Mouse (Mus musculus) hindbrain, embryonic 15.5 days (tissue): ENCODE measurements around the gene Fto. TPM values are rescaled to one million over a fixed set of nuclear protein-coding genes. Genes with fewer than 3 reads are reported as not detected.

Source experiments
- ATAC-seq: fragments of 200-750 bp; cut with Nextera tagmentation; 2 replicates; pipeline ENCODE4 v1.8.0; 2017; ENCODE audit warnings: low read depth, moderate number of reproducible peaks, moderate TSS enrichment; ENCODE audit not compliant: low FRiP score
- H3K27ac ChIP-seq: fragments of 300-500 bp; sonication (generic); replicated peaks from 2 replicates; pipeline ENCODE4 v1.5.1; 2015; ENCODE audit warnings: mild to moderate bottlenecking, inconsistent platforms
- H3K27me3 ChIP-seq: fragments of 300-500 bp; sonication (generic); 2 replicates; pipeline ENCODE4 v1.6.1; 2015; ENCODE audit warnings: control low read depth, inconsistent platforms
- H3K36me3 ChIP-seq: fragments of 300-500 bp; sonication (generic); 2 replicates; pipeline ENCODE4 v1.6.1; 2015; ENCODE audit warnings: control low read depth, inconsistent platforms
- H3K4me1 ChIP-seq: fragments of 300-500 bp; sonication (generic); replicated peaks from 2 replicates; pipeline ENCODE4 v1.6.1; 2015; ENCODE audit warnings: control low read depth, inconsistent platforms
- H3K4me2 ChIP-seq: fragments of 300-500 bp; sonication (generic); 2 replicates; pipeline ENCODE4 v1.6.1; 2015; ENCODE audit warnings: moderate library complexity, mild to moderate bottlenecking, inconsistent platforms
- H3K4me3 ChIP-seq: fragments of 300-500 bp; sonication (generic); 2 replicates; pipeline ENCODE4 v1.5.1; 2015; ENCODE audit warnings: mild to moderate bottlenecking, inconsistent platforms
- H3K9ac ChIP-seq: fragments of 300-500 bp; sonication (generic); 2 replicates; pipeline ENCODE4 v1.6.1; 2015; ENCODE audit warnings: inconsistent platforms
- H3K9me3 ChIP-seq: fragments of 300-500 bp; sonication (generic); 2 replicates; pipeline ENCODE4 v1.6.1; 2016; ENCODE audit warnings: control low read depth, inconsistent platforms
- WGBS: fragments of 180-500 bp; shearing (Covaris S2); methylation state at CpG from one replicate; pipeline ENCODE4 v1.1.7; 2015; 5-methylcytosine and 5-hydroxymethylcytosine counted together
- polyA plus RNA-seq: library from polyadenylated mRNA; unstranded; fragments of >200 nt; fragmentation: Nextera tagmentation; extraction: Ambion mirVana; gene quantifications from 2 replicates; pipeline ENCODE4 v1.2.1, GENCODE M21; 2015

Gene Fto
- polyA plus RNA-seq, 1 experiment from 2014 or later, result 158 TPM

DNA sequence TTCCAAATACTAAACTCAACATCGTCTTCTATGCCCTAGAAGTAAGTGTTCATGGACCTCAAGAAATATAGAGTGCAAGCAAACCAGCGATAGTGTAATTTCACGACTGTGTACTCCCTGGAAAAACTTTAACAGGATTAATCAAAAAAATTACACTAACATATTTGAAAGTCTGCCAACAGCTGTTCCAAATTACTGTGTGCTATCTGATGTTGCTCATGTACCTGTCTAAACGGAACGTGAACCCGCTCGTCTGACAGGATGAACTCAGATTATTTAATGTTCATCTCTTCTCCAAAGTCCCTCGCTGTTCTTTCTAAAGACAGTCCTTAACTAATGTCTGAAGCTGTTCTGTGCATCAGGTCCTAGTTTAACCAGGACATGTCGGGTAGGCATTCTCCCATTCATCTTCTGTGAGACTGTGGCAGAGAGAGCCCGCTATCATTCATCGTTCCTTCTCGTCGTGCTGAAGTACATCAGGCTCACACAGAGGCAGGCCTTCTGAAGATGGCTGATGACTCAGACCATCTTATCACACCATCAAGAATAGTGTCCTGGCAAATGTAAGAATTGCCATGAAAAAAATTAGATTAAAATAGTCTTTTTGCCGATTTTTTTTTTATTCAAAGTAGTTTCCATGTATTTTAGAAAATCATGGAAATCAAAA lies 93.4 kb downstream of the Fto start:
- no peak for ATAC-seq
- Histone ChIP-seq H3K4me2 (no peak overlapping the region), H3K27ac (no peak overlapping the region), H3K4me1 (no peaks in the 10 kb centered on the region), H3K9me3 (no peaks in the 10 kb centered on the region), H3K36me3 (no peaks in the 10 kb centered on the region), H3K27me3 (no peaks in the 10 kb centered on the region), H3K9ac (no peak overlapping the region), H3K4me3 (no peak overlapping the region)
- WGBS, result 89% methylated on average over 14 of the region's 14 CpGs

DNA sequence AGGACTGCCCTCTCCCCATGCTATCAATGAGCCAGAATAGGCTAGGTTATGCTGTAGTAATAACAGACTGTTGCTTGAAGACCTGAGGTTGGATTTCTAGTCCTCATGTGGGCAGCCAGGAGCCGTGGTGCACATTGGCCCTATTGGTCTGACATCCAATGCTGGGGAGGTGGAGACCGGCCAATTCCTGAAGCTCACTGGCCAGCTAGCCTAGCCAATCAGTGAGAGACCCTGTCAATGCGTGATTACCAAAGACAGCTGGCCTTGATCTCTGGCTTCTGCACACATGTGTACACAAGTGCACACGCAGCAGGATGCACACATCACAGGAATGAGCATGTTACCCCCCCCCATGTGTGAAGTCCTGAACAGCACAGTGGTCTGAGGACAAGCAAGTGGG lies 94.6 kb downstream of the Fto start:
- 0 out of 2 replicates have a peak, but pooled peaks cover 8% of the 10 kb centered on the region for H3K4me1 ChIP-seq
- H3K4me2 ChIP-seq, result no peak overlapping the region
- 87% methylated on average over 4 of the region's 4 CpGs for WGBS
- H3K9ac ChIP-seq, result no peak overlapping the region
- no peak overlapping the region for H3K27ac ChIP-seq
- ATAC-seq, result no peak
- no peaks in the 10 kb centered on the region for H3K27me3 ChIP-seq
- no peaks in the 10 kb centered on the region for H3K36me3 ChIP-seq
- no peaks in the 10 kb centered on the region for H3K9me3 ChIP-seq
- no peak overlapping the region for H3K4me3 ChIP-seq

DNA sequence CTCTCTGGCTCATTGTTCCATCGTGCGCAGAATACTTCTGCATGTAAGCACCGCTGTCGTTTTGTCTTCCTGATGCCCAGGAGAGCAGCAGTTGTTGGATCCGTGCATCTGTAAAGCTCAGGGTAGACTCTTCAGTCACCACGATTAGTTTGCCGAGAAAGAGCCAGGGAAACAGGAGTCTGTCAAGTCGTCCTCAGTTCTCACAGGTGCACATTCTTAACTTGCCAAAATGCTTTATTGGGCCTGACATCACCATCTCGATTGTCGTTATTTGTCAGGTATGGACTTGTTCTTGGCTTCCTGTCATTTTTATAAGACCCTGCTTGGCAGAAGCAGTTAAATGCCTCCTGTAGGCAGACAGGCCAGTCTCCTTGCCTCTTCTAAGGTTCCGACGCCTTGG lies 96.7 kb downstream of the Fto start:
- no peak overlapping the region for H3K4me2 ChIP-seq
- 88% methylated on average over 12 of the region's 12 CpGs for WGBS
- ATAC-seq, result no peak
- 0 out of 2 replicates have a peak, but pooled peaks cover 8% of the 10 kb centered on the region for H3K4me1 ChIP-seq
- no peaks in the 10 kb centered on the region for H3K27me3 ChIP-seq
- H3K4me3 ChIP-seq, result no peak overlapping the region
- no peaks in the 10 kb centered on the region for H3K36me3 ChIP-seq
- H3K9ac ChIP-seq, result no peak overlapping the region
- no peaks in the 10 kb centered on the region for H3K9me3 ChIP-seq
- H3K27ac ChIP-seq, result no peak overlapping the region

DNA sequence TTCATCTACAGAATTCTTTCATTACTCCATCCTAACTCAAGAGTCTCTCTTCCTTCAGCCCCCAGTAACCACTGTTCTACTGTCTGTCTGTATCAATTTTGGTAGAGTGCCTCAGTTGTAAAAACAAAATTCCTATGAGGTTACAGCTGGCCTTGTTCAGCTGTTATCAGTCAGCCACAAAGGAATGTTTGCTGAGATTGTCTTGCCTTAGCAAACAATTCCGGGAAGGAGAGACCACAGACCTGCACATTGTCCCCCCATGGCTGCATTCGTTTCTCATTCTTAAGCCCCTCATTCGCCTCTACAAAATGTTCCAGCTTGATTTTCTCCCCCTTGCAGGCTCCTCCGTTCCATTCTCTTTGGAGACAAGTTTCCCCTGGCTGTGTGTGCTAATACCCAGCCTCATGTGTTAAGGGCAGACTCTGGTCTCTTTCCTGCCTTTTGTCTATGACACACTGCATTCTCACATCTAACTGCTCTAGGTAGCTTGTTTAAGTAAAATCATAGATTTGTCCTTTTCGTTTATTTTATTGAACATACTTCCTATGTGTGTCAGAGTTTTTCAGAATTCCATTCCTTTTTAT lies 111.3 kb downstream of the Fto start:
- WGBS, result 83% methylated on average over 5 of the region's 5 CpGs
- no peaks in the 10 kb centered on the region for H3K36me3 ChIP-seq
- H3K4me2 ChIP-seq, result no peak overlapping the region

DNA sequence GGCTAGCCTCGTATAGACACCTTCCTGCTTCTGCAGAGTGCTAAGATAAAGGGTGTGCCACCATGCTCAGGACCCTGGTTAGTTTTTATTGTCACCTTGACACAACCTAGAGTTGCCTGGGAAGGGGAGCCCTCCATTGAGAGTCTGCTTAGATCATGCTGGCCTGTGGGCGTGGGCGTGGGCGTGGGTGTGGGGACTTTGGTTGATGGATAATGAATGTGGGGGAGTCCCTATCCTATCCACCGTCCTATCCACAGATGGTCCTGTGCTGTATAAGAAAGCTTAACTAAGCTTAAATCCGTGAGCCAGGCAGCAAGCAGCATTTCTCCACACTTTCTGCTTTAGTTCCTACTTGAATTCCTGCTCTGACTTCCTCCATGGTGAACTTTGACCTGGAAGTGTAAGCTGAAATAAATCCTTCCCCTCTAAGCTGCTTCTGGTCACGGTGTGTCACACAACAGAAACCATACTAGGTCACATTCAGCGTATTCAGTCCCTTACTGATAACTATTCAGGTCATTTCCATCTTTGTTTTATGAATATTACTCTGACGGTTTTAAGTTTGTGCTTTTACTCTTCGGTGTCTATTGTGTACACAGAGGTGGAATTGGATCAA lies 112.0 kb downstream of the Fto start:
- no peak; the same call in 1 of the 2 replicates for ATAC-seq
- Histone ChIP-seq H3K4me1 (no peaks in the 10 kb centered on the region), H3K4me2 (no peak overlapping the region), H3K36me3 (no peaks in the 10 kb centered on the region), H3K27me3 (no peaks in the 10 kb centered on the region), H3K4me3 (no peak overlapping the region), H3K27ac (no peak overlapping the region), H3K9me3 (no peaks in the 10 kb centered on the region), H3K9ac (no peak overlapping the region)
- WGBS, result 90% methylated on average over 10 of the region's 10 CpGs

More for the DNA sequence above, 111.3 kb downstream of the Fto start:
- Histone ChIP-seq H3K4me3 (no peak overlapping the region), H3K9me3 (no peaks in the 10 kb centered on the region), H3K9ac (no peak overlapping the region), H3K4me1 (no peaks in the 10 kb centered on the region), H3K27me3 (no peaks in the 10 kb centered on the region), H3K27ac (no peak overlapping the region)
- ATAC-seq, result no peak

DNA sequence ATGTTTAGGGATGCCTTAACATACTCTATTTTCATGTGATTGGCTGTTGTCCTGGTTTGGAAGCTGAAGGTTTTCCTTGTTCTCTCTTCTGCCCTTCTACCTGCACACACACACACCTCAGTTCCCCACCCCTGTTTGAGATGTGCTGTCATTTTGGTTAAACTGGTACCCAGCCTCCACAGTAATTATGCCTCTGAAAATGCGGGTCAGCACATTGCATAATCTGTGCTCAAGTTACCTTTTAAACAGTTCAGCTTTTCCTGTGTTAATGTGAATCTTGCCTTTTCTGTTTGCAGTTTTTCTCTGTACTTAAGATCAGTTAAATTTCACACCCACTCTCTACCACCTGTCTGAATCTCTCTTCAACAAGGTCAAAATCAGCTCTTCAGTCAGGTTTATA lies 113.2 kb downstream of the Fto start:
- 92% methylated on average over 1 of the region's 1 CpGs for WGBS
- H3K27me3 ChIP-seq, result no peaks in the 10 kb centered on the region
- H3K9ac ChIP-seq, result no peak overlapping the region
- H3K4me2 ChIP-seq, result no peak overlapping the region
- H3K27ac ChIP-seq, result no peak overlapping the region
- no peaks in the 10 kb centered on the region for H3K4me1 ChIP-seq
- no peak overlapping the region for H3K4me3 ChIP-seq
- H3K36me3 ChIP-seq, result no peaks in the 10 kb centered on the region
- no peaks in the 10 kb centered on the region for H3K9me3 ChIP-seq
- ATAC-seq, result no peak

DNA sequence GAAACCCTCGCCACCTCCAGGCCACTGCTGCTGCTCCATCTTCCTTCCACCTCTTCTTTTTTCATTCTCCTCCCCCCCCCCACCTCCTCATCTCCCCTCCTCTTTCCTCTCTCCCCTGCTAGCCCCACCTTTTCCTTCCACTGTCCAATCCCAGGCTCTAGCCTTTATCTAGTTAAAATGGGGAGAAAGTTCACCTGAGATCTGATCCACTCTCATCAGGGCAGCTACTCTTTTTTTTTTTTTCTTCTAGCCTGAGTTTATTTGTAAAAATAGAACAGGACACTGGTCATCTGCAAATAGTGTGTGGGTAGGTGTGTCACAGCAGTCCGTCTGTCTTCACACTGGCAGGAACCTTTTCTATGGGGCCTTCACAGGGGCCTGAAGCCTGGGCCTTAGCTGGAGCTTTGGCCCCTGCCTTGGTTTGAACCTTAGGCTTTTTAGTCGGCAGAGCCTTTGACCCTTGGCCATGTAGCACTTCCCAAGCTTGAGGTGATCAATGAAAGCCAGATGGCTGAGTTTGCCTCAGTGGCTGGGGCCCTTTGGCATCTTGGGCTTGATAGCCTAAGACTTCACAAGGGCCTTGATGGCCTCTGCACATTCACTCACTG lies 117.1 kb downstream of the Fto start:
- ATAC-seq, result no peak
- no peaks in the 10 kb centered on the region for H3K9me3 ChIP-seq
- no peaks in the 10 kb centered on the region for H3K27me3 ChIP-seq
- no peak overlapping the region for H3K9ac ChIP-seq
- 96% methylated on average over 3 of the region's 3 CpGs for WGBS
- no peak overlapping the region for H3K4me3 ChIP-seq
- no peak overlapping the region for H3K4me2 ChIP-seq
- H3K4me1 ChIP-seq, result no peaks in the 10 kb centered on the region
- no peaks in the 10 kb centered on the region for H3K36me3 ChIP-seq
- H3K27ac ChIP-seq, result no peak overlapping the region

DNA sequence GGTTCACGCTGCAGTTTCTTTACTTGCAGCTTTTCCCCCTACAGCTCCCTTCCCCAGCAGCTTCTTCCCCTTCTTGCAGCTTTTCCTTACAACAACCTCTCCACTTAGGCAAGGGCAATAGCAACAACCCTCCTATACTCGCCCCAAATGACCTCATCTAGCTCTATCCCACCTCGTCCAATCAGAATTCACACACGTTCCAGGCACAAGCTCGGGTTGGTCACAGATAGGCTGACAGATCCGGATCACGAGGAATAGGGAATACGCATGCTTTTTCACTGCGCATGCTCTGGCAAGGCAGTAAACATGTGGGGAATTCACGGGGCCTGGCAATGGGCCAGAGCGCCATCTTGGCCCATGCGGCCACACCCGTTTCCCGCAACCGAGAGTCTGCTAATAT lies 122.7 kb downstream of the Fto start:
- no peaks in the 10 kb centered on the region for H3K27me3 ChIP-seq
- ATAC-seq, result no peak
- H3K36me3 ChIP-seq, result no peaks in the 10 kb centered on the region
- no peak overlapping the region for H3K4me2 ChIP-seq
- no peaks in the 10 kb centered on the region for H3K4me1 ChIP-seq
- WGBS, result 98% methylated on average over 15 of the region's 15 CpGs
- no peak overlapping the region for H3K4me3 ChIP-seq
- H3K9ac ChIP-seq, result no peak overlapping the region
- H3K9me3 ChIP-seq, result no peaks in the 10 kb centered on the region
- H3K27ac ChIP-seq, result no peak overlapping the region

DNA sequence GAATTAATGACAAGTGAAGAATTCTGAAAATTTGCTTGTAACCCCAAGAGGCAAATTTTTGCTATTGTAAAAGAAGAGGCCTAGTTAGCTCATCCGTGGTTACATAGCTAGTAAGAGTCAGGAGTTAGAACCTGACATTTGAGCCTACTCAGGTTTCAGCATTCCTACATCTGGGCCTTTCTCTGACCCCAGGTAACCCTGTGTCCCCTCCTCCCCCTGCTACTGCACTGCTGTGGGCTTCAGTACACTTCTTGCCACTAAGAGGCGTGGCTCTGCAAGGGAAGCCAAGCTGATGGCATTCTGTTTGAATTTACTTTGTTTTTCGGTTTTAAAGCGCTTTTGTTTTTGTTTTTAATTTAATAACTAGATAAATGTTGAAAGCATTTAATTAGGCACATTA lies 130.6 kb downstream of the Fto start:
- H3K9me3 ChIP-seq, result no peaks in the 10 kb centered on the region
- H3K4me2 ChIP-seq, result no peak overlapping the region
- H3K27ac ChIP-seq, result no peak overlapping the region
- ATAC-seq, result no peak
- H3K27me3 ChIP-seq, result no peaks in the 10 kb centered on the region
- no peak overlapping the region for H3K4me3 ChIP-seq
- WGBS, result 82% methylated on average over 4 of the region's 4 CpGs
- H3K36me3 ChIP-seq, result no peaks in the 10 kb centered on the region
- H3K9ac ChIP-seq, result no peak overlapping the region
- H3K4me1 ChIP-seq, result no peaks in the 10 kb centered on the region

DNA sequence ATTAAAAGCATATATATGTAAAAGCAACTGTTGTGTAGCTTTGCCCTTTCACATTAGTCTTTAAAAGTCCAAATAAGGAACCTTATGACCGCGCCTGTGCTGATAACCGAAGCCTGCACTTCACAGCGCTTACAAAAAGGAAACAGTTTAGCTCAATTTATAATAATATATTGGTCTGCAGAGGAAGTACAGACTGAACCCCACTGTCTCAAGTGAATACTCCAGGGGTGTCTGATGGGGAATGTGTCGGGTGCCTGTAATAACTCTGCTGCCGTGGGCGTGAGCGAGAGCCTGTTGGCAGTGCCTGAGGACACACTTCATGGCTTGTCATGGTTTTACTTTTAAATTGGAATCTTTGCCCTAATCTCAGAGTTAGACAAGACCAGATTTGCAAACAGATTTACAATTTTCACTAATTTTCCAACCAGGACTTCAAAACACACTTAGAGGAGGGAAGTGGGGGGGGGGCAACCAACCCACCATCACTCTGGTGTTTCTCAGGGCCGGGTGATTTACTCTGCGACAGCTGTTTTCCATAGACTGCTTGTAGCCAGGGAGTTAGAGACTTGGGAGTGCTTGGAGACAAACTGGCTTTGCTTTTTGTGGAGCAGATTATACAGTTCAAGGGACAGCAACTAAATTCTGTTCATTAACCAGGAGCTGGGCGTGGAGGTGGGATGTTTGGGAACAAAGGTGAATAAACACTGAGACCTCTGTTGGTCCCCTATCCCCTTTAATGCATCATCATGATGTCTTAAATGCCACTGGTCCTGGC lies 131.5 kb downstream of the Fto start:
- H3K27me3 ChIP-seq, result no peaks in the 10 kb centered on the region
- no peak overlapping the region for H3K4me3 ChIP-seq
- H3K9me3 ChIP-seq, result no peaks in the 10 kb centered on the region
- no peak overlapping the region for H3K4me2 ChIP-seq
- ATAC-seq, result no peak
- 74% methylated on average over 11 of the region's 11 CpGs for WGBS
- H3K36me3 ChIP-seq, result no peaks in the 10 kb centered on the region
- H3K9ac ChIP-seq, result no peak overlapping the region
- H3K27ac ChIP-seq, result no peak overlapping the region
- H3K4me1 ChIP-seq, result no peaks in the 10 kb centered on the region

DNA sequence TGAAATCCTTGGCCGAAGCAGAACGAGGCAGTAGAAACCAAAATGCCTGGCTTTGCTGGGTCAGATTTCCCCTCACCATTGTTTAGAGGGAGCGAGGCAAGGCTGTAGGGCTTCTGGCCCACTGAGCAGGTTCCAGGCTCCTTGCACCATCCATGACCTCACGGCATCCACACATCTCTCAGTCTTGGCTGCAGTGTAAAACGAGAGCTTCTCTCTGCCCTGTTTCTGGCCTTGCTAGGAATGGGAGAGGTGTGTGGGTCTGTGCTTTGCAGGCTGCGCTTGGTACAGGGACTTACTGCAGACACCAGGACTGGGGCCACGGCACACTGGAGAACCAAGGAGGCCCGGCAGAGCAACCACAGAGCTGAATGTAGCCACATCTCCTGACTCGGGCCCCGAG lies 132.2 kb downstream of the Fto start:
- Histone ChIP-seq H3K4me3 (no peak overlapping the region), H3K36me3 (no peaks in the 10 kb centered on the region), H3K9me3 (no peaks in the 10 kb centered on the region), H3K4me1 (no peaks in the 10 kb centered on the region), H3K4me2 (no peak overlapping the region), H3K27ac (no peak overlapping the region), H3K9ac (no peak overlapping the region), H3K27me3 (no peaks in the 10 kb centered on the region)
- ATAC-seq, result no peak
- 85% methylated on average over 10 of the region's 10 CpGs for WGBS

DNA sequence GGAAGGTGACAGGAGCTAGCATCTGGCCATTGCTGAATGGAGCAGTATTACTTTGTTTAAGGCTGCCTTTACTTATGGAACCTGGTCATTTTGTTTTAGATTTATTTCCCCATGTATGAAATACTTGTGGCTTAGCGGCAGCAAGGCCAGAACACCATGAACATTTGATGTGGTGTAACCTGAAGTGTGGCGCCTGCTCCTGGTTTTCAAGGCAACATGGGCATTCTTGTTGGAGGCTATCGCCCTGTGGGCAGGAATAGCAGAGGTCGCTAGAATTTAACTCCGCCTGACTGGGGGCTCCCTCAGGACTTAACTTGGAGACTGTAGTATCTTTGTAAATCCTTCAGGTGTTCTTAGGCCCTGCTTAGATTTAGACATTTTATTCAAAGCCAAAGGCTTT lies 132.7 kb downstream of the Fto start:
- Histone ChIP-seq H3K27me3 (no peaks in the 10 kb centered on the region), H3K9me3 (no peaks in the 10 kb centered on the region), H3K36me3 (no peaks in the 10 kb centered on the region), H3K4me3 (no peak overlapping the region), H3K27ac (no peak overlapping the region), H3K4me1 (no peaks in the 10 kb centered on the region), H3K9ac (no peak overlapping the region), H3K4me2 (no peak overlapping the region)
- no peak for ATAC-seq
- WGBS, result 93% methylated on average over 5 of the region's 5 CpGs
